Mouse (Mus musculus) CH12.LX (cell line): ENCODE data around the gene Crip1. TPM values are rescaled to one million over a fixed set of nuclear protein-coding genes. Genes with fewer than 3 reads are reported as not detected.
A peak's percentile ranks its signal among the peaks of the same experiment; 100 is the strongest.

Experiments used
- DNase-seq: peaks from one replicate; pipeline ENCODE4 v3.0.0-alpha.2; 2013; ENCODE audit errors: extremely low read depth
- H3K27ac ChIP-seq: 2 replicates; pipeline ENCODE4 v1.5.1; 2012; ENCODE audit warnings: low read depth, mild to moderate bottlenecking, control low read depth, moderate library complexity; ENCODE audit not compliant: insufficient read depth
- H3K27me3 ChIP-seq: replicated peaks from 2 replicates; pipeline ENCODE3; 2012; ENCODE audit warnings: inconsistent platforms
- H3K36me3 ChIP-seq, 2 experiments: replicated peaks in 1 of 2; 2 replicates each; pipeline versions ENCODE3 to v1.6.1; 2012; ENCODE audit warnings: inconsistent platforms in 1 of 2, low read length in 1 of 2, mild to moderate bottlenecking in 1 of 2, mixed read lengths in 1 of 2, moderate library complexity in 1 of 2; ENCODE audit not compliant: control insufficient read depth in 1 of 2, insufficient read depth in 1 of 2
- H3K4me1 ChIP-seq, 2 experiments: 2 replicates each; pipeline ENCODE4 v1.6.1; 2012; ENCODE audit warnings: inconsistent platforms in 1 of 2, moderate library complexity in 1 of 2; ENCODE audit not compliant: insufficient read depth in 2 of 2, control insufficient read depth in 1 of 2
- H3K4me2 ChIP-seq: 2 replicates; pipeline ENCODE4 v1.6.1; 2012; ENCODE audit warnings: low read depth, mild to moderate bottlenecking, control low read depth; ENCODE audit not compliant: poor library complexity, insufficient read depth, severe bottlenecking
- H3K4me3 ChIP-seq, 3 experiments: fragments of 150-350 bp in 1 of 3; sonication (generic) in 1 of 3; replicated peaks in 1 of 3; 2 replicates each; pipeline versions ENCODE3 to v1.5.1; 2011 to 2012; ENCODE audit warnings: low read depth in 2 of 3, low read length in 2 of 3, mild to moderate bottlenecking in 2 of 3, moderate library complexity in 2 of 3, control low read depth in 1 of 3, improper control_type of control experiment in 1 of 3, inconsistent platforms in 1 of 3, mixed read lengths in 1 of 3; ENCODE audit not compliant: poor library complexity in 1 of 3
- H3K79me2 ChIP-seq: replicated peaks from 2 replicates; pipeline ENCODE4 v1.6.1; 2012; ENCODE audit warnings: mild to moderate bottlenecking, moderate library complexity; ENCODE audit not compliant: control insufficient read depth, poor library complexity, insufficient read depth, severe bottlenecking; ENCODE audit errors: extremely low read depth
- H3K9ac ChIP-seq: 2 replicates; pipeline ENCODE4 v1.6.1; 2012; ENCODE audit warnings: low read depth, mild to moderate bottlenecking, control low read depth, moderate library complexity; ENCODE audit not compliant: insufficient read depth
- H3K9me3 ChIP-seq: replicated peaks from 2 replicates; pipeline ENCODE3; 2012; ENCODE audit warnings: low read length, inconsistent platforms, mixed read lengths
- CHD2 ChIP-seq: IDR thresholded peaks from 2 replicates; pipeline ENCODE4 v1.6.1; 2011; ENCODE audit warnings: low read length, improper control_type of control experiment
- E2F4 ChIP-seq: IDR thresholded peaks from 2 replicates; pipeline ENCODE4 v1.6.1; 2011; ENCODE audit warnings: low read depth, low read length, improper control_type of control experiment; ENCODE audit not compliant: insufficient replicate concordance
- HCFC1 ChIP-seq: IDR thresholded peaks from 2 replicates; pipeline ENCODE4 v1.6.1; 2012; ENCODE audit warnings: low read depth, mild to moderate bottlenecking, inconsistent platforms, low read length, improper control_type of control experiment
- IRF4 ChIP-seq: IDR thresholded peaks from 2 replicates; pipeline ENCODE4 v1.6.1; 2014; ENCODE audit warnings: low read depth, mild to moderate bottlenecking, inconsistent platforms, low read length, improper control_type of control experiment
- JUND ChIP-seq: conservative IDR thresholded peaks from 2 replicates; pipeline ENCODE4 v1.6.1; 2011; ENCODE audit warnings: low read depth, low read length, improper control_type of control experiment
- MAFK ChIP-seq: IDR thresholded peaks from 2 replicates; pipeline ENCODE4 v1.6.1; 2011; ENCODE audit warnings: low read length, improper control_type of control experiment; ENCODE audit not compliant: insufficient replicate concordance
- MAX ChIP-seq: IDR thresholded peaks from 2 replicates; pipeline ENCODE4 v1.6.1; 2011; ENCODE audit warnings: low read length, improper control_type of control experiment
- MYC ChIP-seq: IDR thresholded peaks from 2 replicates; pipeline ENCODE4 v1.6.1; 2011; ENCODE audit warnings: low read depth, mild to moderate bottlenecking, improper control_type of control experiment, low read length
- POLR2A ChIP-seq: IDR thresholded peaks from 2 replicates; pipeline ENCODE4 v1.6.1; 2011; ENCODE audit warnings: low read depth, mild to moderate bottlenecking, improper control_type of control experiment, low read length
- POLR2AphosphoS2 ChIP-seq: IDR thresholded peaks from 2 replicates; pipeline ENCODE4 v1.6.1; 2011; ENCODE audit warnings: low read depth, low read length, improper control_type of control experiment
- SIN3A ChIP-seq: IDR thresholded peaks from 2 replicates; pipeline ENCODE4 v1.6.1; 2012; ENCODE audit warnings: low read length, improper control_type of control experiment, inconsistent platforms
- SMC3 ChIP-seq: IDR thresholded peaks from 2 replicates; pipeline ENCODE4 v1.6.1; 2011; ENCODE audit warnings: low read depth, low read length, improper control_type of control experiment
- UBTF ChIP-seq: IDR thresholded peaks from 2 replicates; pipeline ENCODE4 v1.6.1; 2012; ENCODE audit warnings: low read depth, mild to moderate bottlenecking, inconsistent platforms, low read length, improper control_type of control experiment, moderate library complexity
- ZKSCAN1 ChIP-seq: IDR thresholded peaks from 2 replicates; pipeline ENCODE4 v1.6.1; 2012; ENCODE audit warnings: low read depth, inconsistent platforms, low read length, improper control_type of control experiment, borderline replicate concordance
- ZNF384 ChIP-seq: IDR thresholded peaks from 2 replicates; pipeline ENCODE4 v1.6.1; 2012; ENCODE audit warnings: low read depth, low read length, improper control_type of control experiment, inconsistent platforms
- dilution Hi-C: fragments of 300-500 bp; cut with MboI; formaldehyde crosslinking; loops from 2 replicates; pipeline ENCODE4 v1.14.3; 2020; ENCODE audit warnings: low sequenced_read_pairs; ENCODE audit not compliant: extremely low pct_unique_long_range_greater_than_20kb, extremely low pct_ligation_motif_present
- in situ Hi-C: fragments of 300-500 bp; cut with MboI; formaldehyde crosslinking; loops from 3 replicates; pipeline ENCODE4 v1.14.3; 2019; ENCODE audit warnings: low sequenced_read_pairs, low pct_ligation_motif_present, low pct_unique_long_range_greater_than_20kb, mixed read lengths
- polyA plus RNA-seq: library from polyadenylated mRNA; unstranded; fragments of >175 nt; gene quantifications from 2 replicates; pipeline ENCODE4 v1.2.1, GENCODE M21; 2012; ENCODE audit warnings: low read depth; ENCODE audit not compliant: insufficient read length
- total RNA-seq, 2 experiments: library from RNA; depleted of rRNA; stranded (reverse); fragments of 300-350 nt in 1 of 2; fragments of >200 nt in 1 of 2; gene quantifications; 2 replicates each; pipeline ENCODE4 v1.2.3; 2012 to 2014

The Crip1 gene
- total and polyA plus RNA-seq, 3 experiments = 2.0 to 77.2 (median 2.8) TPM

GRCm38 (mm10) chr12:113138291-113138690 is 7.8 kb upstream of the Crip1 start:
- Histone ChIP-seq H3K27me3 (no peaks in the 10 kb centered on the region), H3K9ac (no peak overlapping the region), H3K4me3 (no peak overlapping the region), H3K9me3 (peaks cover 23% of the 10 kb centered on the region), H3K79me2 (no peaks in the 10 kb centered on the region), H3K27ac (no peak overlapping the region), H3K36me3 (peaks cover 49 to 74% of the 10 kb centered on the region in 2 experiments), H3K4me2 (no peak overlapping the region), H3K4me1 (peaks cover 0 to 7% of the 10 kb centered on the region in 2 experiments; a peak in 1 of 4 replicates)
- TF ChIP-seq MYC = no peak
- TF ChIP-seq SMC3 = no peak
- dilution Hi-C loops (no loop called here), in situ Hi-C loops (no loop called here)
- no peak for DNase-seq

GRCm38 (mm10) chr12:113138901-113139864 is 6.9 kb upstream of the Crip1 start:
- Histone ChIP-seq H3K9me3 (peaks cover 23% of the 10 kb centered on the region), H3K4me2 (peak overlapping the region; percentile 65), H3K4me1 (peaks cover 0 to 7% of the 10 kb centered on the region in 2 experiments; a peak in 1 of 4 replicates), H3K4me3 (no peak overlapping the region), H3K27me3 (no peaks in the 10 kb centered on the region), H3K27ac (no peak overlapping the region), H3K9ac (no peak overlapping the region), H3K36me3 (peaks cover 40 to 66% of the 10 kb centered on the region in 2 experiments), H3K79me2 (no peaks in the 10 kb centered on the region)
- in situ Hi-C loops = no loop called here
- dilution Hi-C loops = no loop called here
- TF ChIP-seq E2F4 = no peak
- no peak for TF ChIP-seq ZNF384
- TF ChIP-seq IRF4 = no peak
- TF ChIP-seq SIN3A = no peak
- TF ChIP-seq UBTF = no peak
- TF ChIP-seq JUND = no peak
- TF ChIP-seq MAFK = no peak
- no peak for TF ChIP-seq POLR2A
- TF ChIP-seq POLR2AphosphoS2 = no peak
- TF ChIP-seq MAX = no peak
- no peak for TF ChIP-seq HCFC1
- TF ChIP-seq CHD2 = no peak
- no peak for TF ChIP-seq ZKSCAN1
- DNase-seq = no peak
